Mouse (Mus musculus): ENCODE data around the gene Gm9970.

Gm9970 gene

DNA sequence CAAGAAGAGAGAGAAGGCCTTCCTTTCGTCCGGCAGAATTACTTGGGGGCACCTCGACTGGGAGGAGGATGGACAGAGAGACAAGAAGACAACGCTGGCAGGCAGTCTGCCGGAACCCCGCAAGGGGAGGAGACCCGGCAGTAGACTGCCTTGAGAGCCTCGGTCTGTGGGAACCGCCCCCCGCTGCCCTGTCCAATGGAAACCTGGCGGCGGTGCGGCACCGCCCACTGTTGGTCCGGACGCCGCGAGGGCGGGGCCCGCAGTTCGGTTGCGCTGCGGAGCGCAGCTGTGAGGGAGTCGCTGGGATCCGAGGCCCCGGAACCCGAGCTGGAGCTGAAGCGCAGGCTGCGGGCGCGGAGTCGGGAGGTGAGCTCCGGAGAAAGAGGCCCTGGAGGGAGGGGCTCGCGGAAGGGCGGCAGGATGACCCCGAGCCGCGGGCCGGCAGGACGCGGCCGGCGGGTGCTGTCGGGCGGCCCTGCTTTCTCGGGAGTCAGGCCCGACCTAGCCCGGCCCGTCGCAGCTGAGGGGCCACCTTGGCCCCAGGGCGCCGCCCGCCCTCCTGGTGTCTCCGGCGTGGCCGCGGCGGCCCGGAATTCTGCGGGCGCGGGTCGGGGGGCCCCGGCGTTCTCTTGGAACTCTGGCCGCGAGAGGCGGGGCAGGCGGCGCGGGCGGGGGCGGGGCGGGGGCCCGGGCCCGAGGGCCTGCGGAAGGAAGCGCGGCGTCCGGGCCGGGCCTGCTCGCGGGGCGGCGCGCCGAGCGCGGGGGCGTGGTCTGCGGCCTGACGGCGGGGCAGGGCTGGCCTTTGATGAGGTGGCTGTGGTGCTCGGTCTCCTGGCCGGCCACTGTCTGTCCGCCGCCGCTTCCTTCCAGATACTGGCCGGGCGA, at the start of gene Gm9970, which contains the start of gene Nrbp1:
Gm9970 (minus strand) TSS at position 596 of the 885 bp plus-strand sequence.
Nrbp1 (plus strand) TSS at position 228 of the 885 bp plus-strand sequence.
- CTCF ChIA-PET = interaction anchor here in 3 of 4 experiments (0.5 to 1.6 kb wide), 6 partner anchors 12 to 219 kb away, joined by 3 to 9 read pairs (median 6); partner anchors contain the start of genes Atraid (in 1 of the 3) and Ppm1g (in 1 of the 3)
- POLR2A ChIA-PET = interaction anchor here in 3 of 4 experiments (0.6 to 3.0 kb wide), 27 partner anchors 8 to 407 kb away, joined by 3 to 30 read pairs (median 3); partner anchors contain the start of genes Cad (in 2 of the 3), Gm29609 (in 2 of the 3), Gtf3c2 (in 2 of the 3) and Krtcap3 (in 2 of the 3)

DNA sequence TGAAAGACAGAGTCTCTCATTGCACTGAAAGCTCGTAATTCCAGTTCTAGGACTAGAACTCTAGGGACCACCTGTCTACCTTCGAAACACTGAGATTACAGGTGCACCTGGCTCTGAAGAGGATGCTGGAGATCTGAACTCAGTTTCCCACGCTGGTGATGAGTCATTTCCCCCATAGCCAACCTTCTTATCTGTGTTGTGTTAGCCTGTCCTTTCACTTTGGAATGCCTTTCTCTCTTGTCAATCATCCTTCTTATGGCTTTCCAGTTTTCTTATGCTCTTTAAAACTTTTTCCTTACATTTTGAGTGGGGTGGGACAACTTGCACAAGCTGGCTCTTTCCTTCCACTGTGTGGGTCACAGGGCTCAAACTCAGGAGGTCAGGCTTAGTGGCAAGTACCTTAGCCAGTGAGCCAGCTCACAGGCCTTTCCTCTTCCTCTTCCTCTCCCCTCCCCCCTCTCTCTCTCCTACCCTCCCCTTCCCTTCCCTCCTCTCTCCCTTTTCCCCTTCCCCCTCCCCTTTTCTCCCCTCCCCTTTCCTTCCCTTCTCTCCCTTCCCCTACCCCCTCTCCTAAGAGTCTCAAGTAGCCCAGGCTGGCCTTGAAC, 48.7 kb upstream of the Gm9970 start:
- CTCF ChIA-PET = interaction anchor here in 1 of 4 experiments (0.6 kb wide), 1 partner anchor 1424 kb away, joined by 6 read pairs; no protein-coding TSS in a partner anchor
- POLR2A ChIA-PET = interaction anchor here in 3 of 4 experiments (0.5 to 2.3 kb wide), 7 partner anchors 15 to 112 kb away, joined by 3 to 7 read pairs (median 4); partner anchors contain the start of genes Gm9970 (in 1 of the 3) and Nrbp1 (in 1 of the 3)

DNA sequence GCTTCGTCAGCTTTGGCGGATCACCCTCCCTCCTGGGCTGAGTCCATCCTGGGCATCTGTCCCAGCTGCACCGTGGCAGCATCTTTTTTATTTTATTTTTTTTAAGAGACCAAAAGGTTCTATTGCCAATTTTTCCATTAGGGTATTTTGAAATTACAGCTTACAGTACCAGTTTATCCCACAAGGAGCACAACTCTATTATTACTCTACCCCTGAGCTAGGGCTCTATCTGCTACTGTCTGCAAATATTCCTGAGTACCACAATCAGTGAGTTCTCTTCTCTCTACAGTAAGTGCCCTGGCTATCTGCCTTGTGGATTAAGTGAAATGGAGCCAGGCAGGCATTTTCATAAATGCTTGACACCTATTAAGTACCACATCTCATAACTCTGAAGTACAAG, 47.6 kb upstream of the Gm9970 start:
- CTCF ChIA-PET = no interaction called here
- POLR2A ChIA-PET = interaction anchor here in 2 of 4 experiments (1.1 to 2.3 kb wide), 4 partner anchors 36 to 97 kb away, joined by 3 to 7 read pairs (median 4); partner anchors contain the start of genes Gm9970 (in 1 of the 2) and Nrbp1 (in 1 of the 2)

DNA sequence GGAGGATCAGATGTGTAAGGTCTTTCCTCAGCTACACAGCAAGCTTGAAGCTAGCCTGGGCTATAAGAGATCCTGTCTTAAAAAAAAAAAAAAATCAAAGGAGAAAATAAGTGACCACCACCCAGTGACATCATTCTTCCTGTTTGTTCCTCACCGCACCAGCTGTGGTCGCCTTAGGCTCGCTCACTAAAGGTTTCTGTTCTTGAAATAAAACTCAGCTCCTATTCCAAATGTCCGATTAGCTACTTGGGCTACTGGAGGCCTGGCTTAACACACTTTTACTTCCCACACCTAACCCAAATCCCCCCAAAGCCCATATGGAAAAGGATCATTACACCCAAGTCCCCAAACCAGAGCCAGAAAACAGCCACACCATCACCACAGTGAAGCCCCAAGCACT, 47.2 kb upstream of the Gm9970 start:
- ChIA-PET CTCF (no interaction called here), POLR2A (interaction anchor here in 2 of 4 experiments (1.1 to 2.0 kb wide), 3 partner anchors 36 to 96 kb away, joined by 3 to 5 read pairs (median 4); no protein-coding TSS in a partner anchor)

DNA sequence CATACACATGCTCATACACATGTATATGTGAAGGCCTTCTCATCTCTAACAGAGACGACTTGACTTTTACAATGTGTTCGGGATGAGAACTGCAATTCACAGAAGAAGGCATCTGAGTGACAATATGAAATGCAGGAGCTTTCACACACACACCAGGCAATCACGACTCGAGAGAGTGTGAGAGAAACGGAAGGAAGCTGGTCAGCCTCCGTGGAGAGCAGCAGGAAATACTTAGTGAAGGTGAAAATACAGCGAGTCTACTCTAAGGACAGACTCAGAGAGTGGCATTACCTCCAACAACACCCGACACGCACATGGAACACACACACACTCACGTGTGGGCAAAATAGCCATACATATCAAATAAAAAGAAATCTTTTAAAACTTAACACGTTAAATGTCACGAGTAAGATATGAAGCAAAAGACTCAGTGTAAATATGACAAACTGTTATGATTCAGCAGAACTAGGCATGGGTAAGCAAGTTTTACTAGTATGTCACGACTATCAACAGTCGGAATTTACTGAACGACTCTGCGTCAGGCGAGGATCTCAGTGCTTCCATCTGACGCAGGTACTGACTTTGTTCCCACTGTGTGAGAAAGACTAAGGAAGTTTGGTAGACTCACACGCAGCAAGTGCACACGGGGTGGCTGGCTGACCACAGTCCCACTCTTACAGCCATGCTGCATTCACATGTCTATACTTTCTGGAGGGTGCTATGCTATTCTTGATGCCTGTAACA, 38.4 kb upstream of the Gm9970 start:
- ChIA-PET POLR2A (no interaction called here), CTCF (no interaction called here)

DNA sequence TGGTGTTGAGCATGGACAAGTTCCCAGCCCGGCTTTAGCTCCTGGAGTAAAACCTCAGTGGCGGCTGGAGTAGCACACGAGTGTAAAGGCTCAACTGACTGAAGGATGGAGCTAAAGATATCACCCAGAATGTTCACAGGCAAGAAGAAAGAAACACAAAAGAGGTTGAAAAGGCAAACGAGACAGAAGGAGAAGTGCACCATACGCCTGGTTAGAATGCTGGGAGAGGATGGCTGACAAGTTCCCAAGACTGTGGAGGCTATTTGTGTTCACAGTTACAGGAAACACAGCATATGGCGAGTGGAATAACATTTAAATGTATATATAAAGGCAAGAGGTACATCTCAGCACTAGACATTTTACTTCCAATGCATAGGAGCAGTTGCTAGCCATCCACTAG, 32.0 kb upstream of the Gm9970 start:
- ChIA-PET CTCF (interaction anchor here in 1 of 4 experiments (0.6 to 1.5 kb wide), 2 partner anchors 55 to 614 kb away, joined by 4 read pairs; no protein-coding TSS in a partner anchor), POLR2A (no interaction called here)

DNA sequence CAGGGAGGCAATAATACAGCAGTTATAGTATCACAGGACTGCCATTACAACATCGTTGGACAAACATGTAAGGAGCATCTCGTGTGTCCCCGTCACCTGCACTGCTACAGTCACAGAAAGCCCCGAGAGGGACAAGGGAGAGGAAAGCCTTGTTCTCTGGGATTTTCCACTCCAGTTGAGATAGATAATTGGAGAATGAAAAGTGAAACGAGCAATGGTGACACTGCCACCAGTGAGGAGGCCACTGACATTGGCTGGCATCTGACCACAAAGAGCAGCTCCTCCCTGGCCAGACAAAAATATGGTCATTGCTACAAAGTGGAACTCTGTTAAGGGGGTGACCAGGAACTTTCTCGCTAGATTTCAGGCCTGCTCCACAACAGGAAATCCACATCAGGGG, 26.7 kb upstream of the Gm9970 start:
- CTCF ChIA-PET = interaction anchor here in 1 of 4 experiments (0.6 kb wide), 1 partner anchor 217 kb away, joined by 11 read pairs; no protein-coding TSS in a partner anchor

DNA sequence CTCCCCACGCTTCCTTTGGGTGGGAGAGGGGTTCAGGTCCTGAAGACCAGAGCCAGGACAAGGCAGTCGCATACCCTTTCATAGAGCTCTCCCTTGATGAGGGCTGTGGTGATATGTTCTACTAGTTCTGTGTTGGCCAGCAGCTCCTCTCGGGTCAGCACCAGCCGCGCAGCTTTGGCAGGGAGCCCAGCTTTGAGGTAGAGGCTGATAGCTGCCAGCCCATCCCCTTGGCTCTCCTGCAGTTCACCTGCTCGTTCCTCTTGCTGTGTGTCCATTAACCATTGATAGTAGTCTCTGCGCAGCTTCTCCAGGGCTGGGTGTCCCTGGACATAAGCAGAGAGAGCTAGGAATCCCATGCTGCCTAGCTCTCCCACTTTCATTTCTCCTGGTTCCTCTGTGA, 25.1 kb upstream of the Gm9970 start:
- CTCF ChIA-PET = no interaction called here
- POLR2A ChIA-PET = interaction anchor here in 1 of 4 experiments (1.6 kb wide), 1 partner anchor 45 kb away, joined by 5 read pairs; the partner anchor contains the start of gene Ppm1g

More for the DNA sequence above, 26.7 kb upstream of the Gm9970 start:
- POLR2A ChIA-PET = interaction anchor here in 1 of 4 experiments (1.6 kb wide), 1 partner anchor 46 kb away, joined by 5 read pairs; the partner anchor contains the start of gene Ppm1g

DNA sequence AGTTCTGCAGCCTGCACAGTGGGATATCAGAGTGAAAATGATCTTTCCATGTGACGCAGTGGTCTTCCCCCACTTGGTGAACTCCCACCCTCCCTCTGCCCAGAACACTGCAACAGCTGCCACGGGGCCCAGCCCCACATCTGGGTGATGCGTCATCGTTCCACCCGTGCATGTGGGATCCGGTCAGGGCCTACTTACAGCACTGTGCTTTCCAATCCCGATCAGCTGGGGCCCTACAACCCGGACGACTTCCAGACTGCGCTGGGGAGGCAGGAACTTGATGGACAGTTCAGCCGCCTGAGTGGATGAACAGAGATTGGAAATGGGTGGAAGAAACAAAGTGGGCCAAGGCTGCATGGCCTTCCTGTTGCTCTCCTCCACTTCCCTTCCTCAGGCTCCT, 16.6 kb upstream of the Gm9970 start:
- POLR2A ChIA-PET = interaction anchor here in 1 of 4 experiments (0.6 to 1.3 kb wide), 4 partner anchors 11 to 743 kb away, joined by 3 read pairs; no protein-coding TSS in a partner anchor
- CTCF ChIA-PET = interaction anchor here in 2 of 4 experiments (0.5 to 1.3 kb wide), 3 partner anchors 44 to 78 kb away, joined by 3 to 8 read pairs (median 4); partner anchors contain the start of genes Gm29609 (in 1 of the 2) and Gtf3c2 (in 1 of the 2)

DNA sequence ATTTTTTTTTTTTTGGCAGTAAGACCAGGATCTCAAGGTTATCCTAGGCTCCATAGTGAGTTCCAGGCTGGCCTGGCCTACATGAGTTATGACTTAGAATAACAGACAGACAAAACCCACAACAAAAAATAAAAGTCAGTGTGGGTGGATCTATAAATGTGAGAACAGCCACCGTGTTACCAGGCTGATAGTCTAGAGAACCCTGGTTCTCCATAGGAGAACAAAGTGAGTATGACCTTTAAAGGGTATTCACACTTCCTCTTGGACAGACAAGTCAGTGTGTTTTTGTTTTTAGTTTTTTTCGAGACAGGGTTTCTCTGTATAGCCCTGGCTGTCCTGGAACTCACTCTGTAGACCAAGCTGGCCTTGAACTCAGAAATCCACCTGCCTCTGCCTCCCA, 14.9 kb upstream of the Gm9970 start:
- CTCF ChIA-PET = interaction anchor here in 1 of 4 experiments (0.6 kb wide), 1 partner anchor 1048 kb away, joined by 7 read pairs; no protein-coding TSS in a partner anchor

DNA sequence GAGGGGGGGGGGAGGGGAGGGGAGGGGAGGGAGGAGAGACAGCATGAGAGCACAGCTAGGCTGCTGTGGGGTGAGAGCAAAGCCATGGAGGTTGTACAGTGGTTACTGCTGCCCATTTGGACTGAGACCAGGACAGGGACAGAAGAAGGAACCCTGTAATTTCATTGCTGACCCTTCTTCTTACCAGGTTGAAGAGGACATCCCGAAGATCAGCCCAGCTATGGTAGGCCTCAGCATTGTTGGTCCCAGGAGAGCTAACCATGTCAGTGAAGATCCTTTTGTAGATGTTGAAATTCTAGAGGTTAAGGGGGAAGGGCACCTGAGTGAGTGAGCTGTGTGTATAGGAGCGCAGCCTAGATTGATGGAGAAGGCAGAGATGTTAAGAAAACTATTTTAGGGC, 14.3 kb upstream of the Gm9970 start:
- CTCF ChIA-PET = interaction anchor here in 1 of 4 experiments (0.6 kb wide), 1 partner anchor 1048 kb away, joined by 7 read pairs; no protein-coding TSS in a partner anchor
- POLR2A ChIA-PET = interaction anchor here in 3 of 4 experiments (0.5 to 1.4 kb wide), 5 partner anchors 34 to 294 kb away, joined by 3 to 4 read pairs (median 3); no protein-coding TSS in a partner anchor

More for the DNA sequence above, 14.9 kb upstream of the Gm9970 start:
- POLR2A ChIA-PET = interaction anchor here in 3 of 4 experiments (0.5 to 1.4 kb wide), 5 partner anchors 35 to 293 kb away, joined by 3 to 4 read pairs (median 3); no protein-coding TSS in a partner anchor

DNA sequence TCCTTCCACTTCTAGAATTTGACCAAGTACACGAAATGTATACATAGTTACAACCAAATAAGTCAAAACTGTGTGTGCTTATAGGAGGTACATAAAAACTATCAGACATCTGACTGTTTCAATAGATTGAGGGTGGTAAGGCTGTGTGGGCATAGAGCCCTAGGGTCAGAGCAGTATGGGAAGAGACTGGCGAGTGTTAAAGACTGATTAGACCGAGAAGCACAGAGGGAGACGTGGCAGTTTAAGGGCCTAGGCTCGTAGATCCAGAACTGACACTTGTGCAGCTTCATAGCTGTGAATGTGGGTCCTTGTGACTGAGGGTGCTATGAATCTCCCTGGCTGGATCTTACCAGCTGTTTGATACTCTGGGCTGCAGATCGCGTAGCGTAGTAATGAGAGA, 13.9 kb upstream of the Gm9970 start:
- ChIA-PET CTCF (no interaction called here), POLR2A (interaction anchor here in 1 of 4 experiments (1.4 to 5.8 kb wide), 2 partner anchors 14 to 34 kb away, joined by 3 to 30 read pairs; partner anchors contain the start of genes Gm9970 and Nrbp1)

DNA sequence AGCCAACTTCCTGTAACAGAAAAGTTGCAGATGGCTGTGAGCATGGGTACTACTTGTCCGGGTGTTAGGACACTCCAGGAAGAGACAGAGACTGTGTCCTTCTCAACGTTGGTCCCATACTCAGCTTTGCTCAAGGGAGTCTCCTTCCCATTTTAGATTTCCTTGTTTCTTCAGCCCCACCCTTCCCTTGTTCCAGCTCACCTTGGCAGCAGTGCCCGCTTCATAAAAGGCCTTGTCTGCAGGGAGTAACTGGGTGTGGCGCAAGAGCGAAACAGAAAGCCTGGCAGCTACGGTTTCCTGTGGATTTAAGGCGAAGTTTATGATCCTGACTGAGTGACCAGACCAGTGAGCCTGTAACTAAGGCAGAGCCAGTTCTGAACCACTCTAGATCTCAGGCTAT, 13.4 kb upstream of the Gm9970 start:
- ChIA-PET POLR2A (interaction anchor here in 1 of 4 experiments (1.4 to 5.8 kb wide), 2 partner anchors 13 to 33 kb away, joined by 3 to 30 read pairs; partner anchors contain the start of genes Gm9970 and Nrbp1), CTCF (interaction anchor here in 1 of 4 experiments (1.5 kb wide), 1 partner anchor 74 kb away, joined by 4 read pairs; no protein-coding TSS in a partner anchor)

DNA sequence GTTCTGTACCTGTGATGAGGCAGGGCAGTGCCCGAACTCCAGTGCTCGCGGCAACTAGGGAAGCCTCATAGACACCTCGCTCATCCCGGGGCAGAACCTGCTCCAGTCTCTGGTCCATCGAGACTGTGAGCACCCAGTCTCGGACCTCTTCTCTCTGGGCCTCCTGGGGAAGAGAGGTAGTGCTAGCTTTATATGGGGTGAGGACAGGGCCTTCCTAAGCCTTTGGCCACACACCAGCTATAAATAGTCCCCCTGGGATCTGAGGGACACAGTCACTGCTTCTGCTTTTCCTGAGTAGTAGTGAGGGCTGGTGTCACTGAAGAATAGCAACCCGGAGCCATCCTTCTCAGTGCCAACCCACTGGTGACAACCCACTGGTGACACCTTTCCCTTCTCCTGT, 12.8 kb upstream of the Gm9970 start:
- ChIA-PET POLR2A (interaction anchor here in 2 of 4 experiments (1.3 to 5.8 kb wide), 4 partner anchors 12 to 32 kb away, joined by 5 to 30 read pairs (median 16); partner anchors contain the start of genes Gm9970 (in 2 of the 2) and Nrbp1 (in 2 of the 2)), CTCF (interaction anchor here in 1 of 4 experiments (1.2 to 1.8 kb wide), 4 partner anchors 8 to 74 kb away, joined by 3 to 6 read pairs (median 4); partner anchors contain the start of genes Gm9970 and Nrbp1)

DNA sequence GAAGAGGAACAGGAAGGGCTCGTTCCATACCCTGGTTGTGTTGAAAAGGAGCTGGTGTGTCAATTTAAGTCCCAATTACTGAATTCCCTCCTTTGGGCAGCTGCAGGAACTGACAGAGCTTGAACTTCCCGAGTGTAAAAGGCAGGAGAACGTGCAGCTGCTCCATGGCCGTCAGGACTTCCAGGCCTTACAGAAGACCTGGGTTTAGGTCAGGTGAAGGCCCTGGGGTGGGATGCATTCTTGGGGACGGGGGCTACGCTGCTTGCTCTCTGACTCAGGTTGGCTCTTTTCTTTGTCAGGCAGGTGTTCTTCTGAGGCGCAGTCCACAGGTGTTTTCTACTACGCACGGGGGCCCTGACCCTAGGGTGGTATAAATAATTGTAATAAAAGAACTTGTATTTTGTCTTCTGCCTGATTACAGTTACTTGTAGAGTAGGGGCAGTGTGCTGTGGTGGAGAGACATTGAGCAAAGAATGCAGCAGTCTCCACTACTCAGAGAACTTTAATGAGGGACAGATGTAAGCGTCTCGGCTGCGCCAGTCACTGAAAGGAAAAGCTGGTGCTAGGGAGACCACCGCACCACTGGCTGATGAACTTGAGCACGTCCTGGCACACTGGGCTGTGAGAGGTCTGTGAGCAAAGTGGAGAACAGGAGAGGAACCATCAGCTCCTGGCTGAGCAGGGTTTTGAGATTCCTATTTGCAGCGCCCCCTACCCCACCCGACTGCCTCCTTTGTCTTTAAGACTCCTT, 11.9 kb upstream of the Gm9970 start:
- CTCF ChIA-PET = interaction anchor here in 1 of 4 experiments (1.2 to 1.8 kb wide), 5 partner anchors 9 to 75 kb away, joined by 3 to 6 read pairs (median 4); partner anchors contain the start of genes Gm9970 and Nrbp1

DNA sequence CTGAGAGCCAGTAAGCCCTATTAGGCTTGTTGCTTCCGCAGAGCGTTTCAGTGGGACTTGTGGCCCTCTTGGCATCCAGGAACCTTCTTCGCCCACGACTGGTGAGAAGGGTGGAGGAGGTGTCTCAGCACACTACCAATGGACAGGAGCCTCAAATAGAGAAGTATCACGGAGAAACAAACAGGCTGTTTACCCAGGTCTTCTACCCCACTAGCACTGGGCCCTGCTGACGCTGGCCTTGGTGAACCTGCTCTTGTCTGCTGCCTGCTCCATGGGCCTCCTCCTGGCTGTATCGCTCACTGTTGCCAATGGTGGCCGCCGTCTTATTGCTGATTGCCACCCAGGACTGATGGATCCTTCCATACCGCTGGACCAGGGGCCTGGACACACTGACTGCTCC, 11.1 kb upstream of the Gm9970 start:
- ChIA-PET POLR2A (interaction anchor here in 2 of 4 experiments (0.7 to 5.8 kb wide), 10 partner anchors 8 to 125 kb away, joined by 3 to 30 read pairs (median 4); partner anchors contain the start of genes Gm9970 (in 2 of the 2) and Nrbp1 (in 2 of the 2)), CTCF (interaction anchor here in 1 of 4 experiments (1.2 to 1.8 kb wide), 2 partner anchors 9 to 11 kb away, joined by 3 to 6 read pairs; partner anchors contain the start of genes Gm9970 and Nrbp1)

More for the DNA sequence above, 11.9 kb upstream of the Gm9970 start:
- POLR2A ChIA-PET = interaction anchor here in 3 of 4 experiments (0.6 to 5.8 kb wide), 11 partner anchors 9 to 202 kb away, joined by 3 to 30 read pairs (median 5); partner anchors contain the start of genes Gm9970 (in 2 of the 3) and Nrbp1 (in 2 of the 3)

Data from embryonic stem cell, embryonic (primary cell).